Mouse (Mus musculus) lung, adult 18-20 months (tissue): ENCODE measurements at regions not wholly inside any gene's neighbourhood (a gene's known extent, or its start where the extent isn't known, plus 50 kb on each side); places are given as distances from the start of the nearest gene placed in this dataset.

ENCODE experiments used
- DNase-seq, 2 experiments: peaks; one replicate each; pipeline ENCODE4 v3.0.0; 2022; ENCODE audit warnings: mixed read lengths in 2 of 2

DNA sequence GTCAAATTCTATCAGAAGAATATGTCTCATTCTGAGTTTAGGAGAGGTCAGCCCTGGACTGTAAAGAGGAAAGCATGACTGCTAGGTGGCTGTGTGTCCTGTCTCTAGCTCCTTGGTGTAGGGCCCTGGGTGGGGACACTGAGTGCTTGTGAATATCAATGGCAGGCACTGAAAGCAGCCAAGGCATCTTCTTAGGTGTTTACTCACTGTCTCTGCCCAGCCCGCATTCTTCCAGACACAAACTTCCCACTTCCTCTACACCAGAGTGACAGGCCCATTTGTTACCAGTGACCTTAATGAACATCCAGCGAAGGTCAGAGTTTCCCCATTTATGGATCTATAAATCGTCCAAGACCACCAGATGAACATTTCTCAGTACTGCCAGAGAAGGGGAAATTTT, 823.1 kb downstream of the Efna5 start:
- no peak for DNase-seq

DNA sequence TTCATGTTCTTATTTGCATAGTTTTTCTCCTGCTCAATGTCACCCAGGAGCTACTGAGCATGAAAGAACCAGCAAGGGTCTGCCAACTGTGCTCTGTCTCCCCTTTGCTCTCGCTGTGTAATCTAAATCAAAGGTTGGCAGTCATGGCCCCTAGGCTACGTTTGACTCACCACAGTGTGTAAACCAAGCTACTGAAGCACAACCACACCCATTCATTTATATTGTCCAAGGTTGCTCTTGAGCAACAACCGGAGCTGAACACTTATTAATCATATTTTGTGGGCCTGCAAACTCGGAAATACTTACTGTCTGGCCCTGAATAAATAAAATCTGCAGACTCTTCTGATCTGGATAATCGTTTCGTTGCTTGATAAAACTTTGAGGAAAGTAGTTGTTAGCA, 826.3 kb downstream of the Efna5 start:
- no peak for DNase-seq

DNA sequence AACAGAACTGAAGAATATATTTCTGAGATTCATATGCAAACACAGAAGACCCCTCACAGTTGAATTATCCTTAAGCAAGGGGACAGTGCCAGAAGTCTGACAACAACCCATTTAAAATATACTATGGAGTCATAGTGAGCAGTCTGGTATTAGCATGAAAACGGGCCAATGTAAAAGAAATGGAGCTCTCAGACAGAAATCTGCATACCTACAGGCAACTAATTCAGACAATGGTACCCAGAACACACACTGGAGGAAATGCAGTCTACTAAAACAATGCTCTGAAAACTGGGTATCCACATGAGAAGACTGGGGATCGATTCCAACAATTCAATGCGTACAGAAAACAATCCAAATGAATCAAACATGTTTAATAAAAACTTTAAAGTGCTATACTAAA, 832.1 kb downstream of the Efna5 start:
- DNase-seq = no peak

GRCm38 (mm10) chr17:62030614-62031013, 850.5 kb downstream of the Efna5 start:
- DNase-seq = no peak
